Mouse (Mus musculus) forebrain, embryonic 13.5 days (tissue): Measurements from ENCODE around the gene Mrgprd. TPM values are rescaled to one million over a fixed set of nuclear protein-coding genes. Genes with fewer than 3 reads are reported as not detected.

Source experiments
- ATAC-seq: fragments of 200-750 bp; cut with Nextera tagmentation; 2 replicates; pipeline ENCODE4 v1.8.0; 2017
- H3K27ac ChIP-seq: fragments of 300-500 bp; sonication (generic); 2 replicates; pipeline ENCODE4 v1.5.1; 2015; ENCODE audit warnings: inconsistent platforms, mild to moderate bottlenecking, moderate library complexity
- H3K27me3 ChIP-seq: fragments of 300-500 bp; sonication (generic); 2 replicates; pipeline ENCODE4 v1.6.1; 2015; ENCODE audit warnings: mild to moderate bottlenecking, inconsistent platforms
- H3K36me3 ChIP-seq: fragments of 300-500 bp; sonication (generic); 2 replicates; pipeline ENCODE4 v1.6.1; 2015; ENCODE audit warnings: mild to moderate bottlenecking, inconsistent platforms; ENCODE audit not compliant: poor library complexity, severe bottlenecking
- H3K4me1 ChIP-seq: fragments of 300-500 bp; sonication (generic); 2 replicates; pipeline ENCODE4 v1.6.1; 2015; ENCODE audit warnings: inconsistent platforms
- H3K4me2 ChIP-seq: fragments of 300-500 bp; sonication (generic); 2 replicates; pipeline ENCODE4 v1.6.1; 2015; ENCODE audit warnings: inconsistent platforms, mild to moderate bottlenecking, moderate library complexity
- H3K4me3 ChIP-seq: fragments of 300-500 bp; sonication (generic); 2 replicates; pipeline ENCODE4 v1.5.1; 2015; ENCODE audit warnings: mild to moderate bottlenecking, inconsistent platforms
- H3K9ac ChIP-seq: fragments of 300-500 bp; sonication (generic); 2 replicates; pipeline ENCODE4 v1.6.1; 2015; ENCODE audit warnings: mild to moderate bottlenecking, inconsistent platforms
- H3K9me3 ChIP-seq: fragments of 300-500 bp; sonication (generic); replicated peaks from 2 replicates; pipeline ENCODE4 v1.6.1; 2016; ENCODE audit warnings: inconsistent platforms
- WGBS: fragments of 180-500 bp; shearing (Covaris S2); methylation state at CpG from one replicate; pipeline ENCODE4 v1.1.7; 2015; 5-methylcytosine and 5-hydroxymethylcytosine counted together
- polyA plus RNA-seq: library from polyadenylated mRNA; unstranded; fragments of >200 nt; fragmentation: Nextera tagmentation; extraction: Ambion mirVana; gene quantifications from 2 replicates; pipeline ENCODE4 v1.2.1, GENCODE M21; 2015

Gene Mrgprd
- polyA plus RNA-seq, 1 experiment from 2014 or later: not detected

GRCm38 (mm10) chr7:145291847-145292246 is 22.8 kb upstream of the Mrgprd start:
- Histone ChIP-seq H3K36me3 (no peaks in the 10 kb centered on the region), H3K4me2 (no peak overlapping the region), H3K9ac (no peak overlapping the region), H3K4me3 (no peak overlapping the region), H3K4me1 (no peaks in the 10 kb centered on the region), H3K27ac (no peak overlapping the region), H3K27me3 (no peaks in the 10 kb centered on the region), H3K9me3 (no peaks in the 10 kb centered on the region)
- ATAC-seq: no peak
- WGBS: 83% methylated on average over 2 of the region's 2 CpGs

GRCm38 (mm10) chr7:145292726-145293125 is 21.9 kb upstream of the Mrgprd start:
- Histone ChIP-seq H3K27ac (no peak overlapping the region), H3K9me3 (no peaks in the 10 kb centered on the region), H3K27me3 (no peaks in the 10 kb centered on the region), H3K4me1 (no peaks in the 10 kb centered on the region), H3K36me3 (no peaks in the 10 kb centered on the region), H3K4me3 (no peak overlapping the region), H3K4me2 (no peak overlapping the region), H3K9ac (no peak overlapping the region)
- ATAC-seq: no peak
- WGBS: 66% methylated on average over 2 of the region's 2 CpGs

- H3K27ac ChIP-seq: no peak overlapping the region
- WGBS: 40% methylated on average over 6 of the region's 6 CpGs
- ATAC-seq: no peak
- H3K4me2 ChIP-seq: no peak overlapping the region
- H3K27me3 ChIP-seq: no peaks in the 10 kb centered on the region
- no peaks in the 10 kb centered on the region for H3K4me1 ChIP-seq
- H3K9ac ChIP-seq: no peak overlapping the region
- no peaks in the 10 kb centered on the region for H3K9me3 ChIP-seq
- no peaks in the 10 kb centered on the region for H3K36me3 ChIP-seq
- no peak overlapping the region for H3K4me3 ChIP-seq
Observed at GRCm38 (mm10) chr7:145293859-145294258, 20.8 kb upstream of the Mrgprd start.

GRCm38 (mm10) chr7:145298666-145299490 is 15.8 kb upstream of the Mrgprd start:
- Histone ChIP-seq H3K9me3 (no peaks in the 10 kb centered on the region), H3K36me3 (no peaks in the 10 kb centered on the region), H3K4me3 (no peak overlapping the region), H3K4me2 (no peak overlapping the region), H3K27ac (no peak overlapping the region), H3K9ac (no peak overlapping the region), H3K4me1 (peaks cover 10% of the 10 kb centered on the region), H3K27me3 (no peaks in the 10 kb centered on the region)
- 65% methylated on average over 3 of the region's 3 CpGs for WGBS
- ATAC-seq: no peak

- ATAC-seq: no peak
Observed at GRCm38 (mm10) chr7:145299562-145300320, 14.9 kb upstream of the Mrgprd start.

GRCm38 (mm10) chr7:145300321-145301007 is 14.2 kb upstream of the Mrgprd start, which contains the start of gene Mrgprf:
Gene Mrgprf (plus strand): TSS chr7:145300828.
- Histone ChIP-seq H3K9me3 (no peaks in the 10 kb centered on the region), H3K4me3 (no peak within 1 kb of the TSS), H3K4me1 (peaks cover 10% of the 10 kb centered on the region), H3K27me3 (no peaks in the 10 kb centered on the region), H3K4me2 (no peak within 1 kb of the TSS), H3K9ac (no peak within 1 kb of the TSS), H3K36me3 (no peaks in the 10 kb centered on the region), H3K27ac (no peak within 1 kb of the TSS)
- ATAC-seq: no peak
- 37% methylated on average over 12 of the region's 13 CpGs for WGBS

More at GRCm38 (mm10) chr7:145299562-145300320, 14.9 kb upstream of the Mrgprd start:
- Histone ChIP-seq H3K9me3 (no peaks in the 10 kb centered on the region), H3K36me3 (no peaks in the 10 kb centered on the region), H3K27ac (no peak overlapping the region), H3K27me3 (no peaks in the 10 kb centered on the region), H3K4me2 (no peak overlapping the region), H3K4me1 (peaks cover 10% of the 10 kb centered on the region), H3K4me3 (no peak overlapping the region), H3K9ac (no peak overlapping the region)
- WGBS: 72% methylated on average over 7 of the region's 7 CpGs

- H3K4me2 ChIP-seq: no peak overlapping the region
- H3K9me3 ChIP-seq: no peaks in the 10 kb centered on the region
- no peak overlapping the region for H3K4me3 ChIP-seq
- H3K27ac ChIP-seq: no peak overlapping the region
- H3K9ac ChIP-seq: no peak overlapping the region
- H3K36me3 ChIP-seq: no peaks in the 10 kb centered on the region
- no peaks in the 10 kb centered on the region for H3K27me3 ChIP-seq
- peaks cover 10% of the 10 kb centered on the region for H3K4me1 ChIP-seq
- ATAC-seq: no peak
Observed at GRCm38 (mm10) chr7:145301008-145301340, 13.7 kb upstream of the Mrgprd start.

- no peak overlapping the region for H3K4me3 ChIP-seq
- H3K27ac ChIP-seq: no peak overlapping the region
- H3K9me3 ChIP-seq: no peaks in the 10 kb centered on the region
- no peaks in the 10 kb centered on the region for H3K27me3 ChIP-seq
- no peaks in the 10 kb centered on the region for H3K36me3 ChIP-seq
- H3K4me2 ChIP-seq: no peak overlapping the region
- ATAC-seq: no peak
- peaks cover 10% of the 10 kb centered on the region for H3K4me1 ChIP-seq
- H3K9ac ChIP-seq: no peak overlapping the region
- WGBS: 87% methylated on average over 6 of the region's 6 CpGs
Observed at GRCm38 (mm10) chr7:145301341-145302005, 13.2 kb upstream of the Mrgprd start.

- H3K27me3 ChIP-seq: no peaks in the 10 kb centered on the region
- no peak overlapping the region for H3K27ac ChIP-seq
- WGBS: 8% methylated on average over 20 of the region's 20 CpGs
- H3K4me2 ChIP-seq: peak overlapping the region; percentile 50
- H3K36me3 ChIP-seq: no peaks in the 10 kb centered on the region
- peak overlapping the region; percentile 21 for H3K4me3 ChIP-seq
- peaks cover 10% of the 10 kb centered on the region for H3K4me1 ChIP-seq
- peak; percentile 82; the same call in 1 of the 2 replicates for ATAC-seq
- peak overlapping the region; percentile 34; the same call in 1 of the 2 replicates for H3K9ac ChIP-seq
- no peaks in the 10 kb centered on the region for H3K9me3 ChIP-seq
Observed at GRCm38 (mm10) chr7:145302488-145303285, 11.9 kb upstream of the Mrgprd start.

GRCm38 (mm10) chr7:145304153-145304552 is 10.5 kb upstream of the Mrgprd start:
- 73% methylated on average over 2 of the region's 2 CpGs for WGBS
- Histone ChIP-seq H3K27ac (no peak overlapping the region), H3K4me1 (peaks cover 10% of the 10 kb centered on the region), H3K4me2 (no peak overlapping the region), H3K27me3 (no peaks in the 10 kb centered on the region), H3K36me3 (no peaks in the 10 kb centered on the region), H3K9me3 (no peaks in the 10 kb centered on the region), H3K9ac (no peak overlapping the region), H3K4me3 (no peak overlapping the region)
- ATAC-seq: no peak

GRCm38 (mm10) chr7:145307636-145308035 is 7.0 kb upstream of the Mrgprd start:
- Histone ChIP-seq H3K36me3 (no peaks in the 10 kb centered on the region), H3K9me3 (no peaks in the 10 kb centered on the region), H3K27me3 (no peaks in the 10 kb centered on the region), H3K9ac (no peak overlapping the region), H3K27ac (no peak overlapping the region), H3K4me3 (no peak overlapping the region), H3K4me2 (no peak overlapping the region), H3K4me1 (peaks cover 3% of the 10 kb centered on the region; the same call in 1 of the 2 replicates)
- 90% methylated on average over 10 of the region's 10 CpGs for WGBS
- ATAC-seq: no peak
